Mouse (Mus musculus): Measurements from ENCODE around the gene Nr2c1. TPM values are rescaled to one million over a fixed set of nuclear protein-coding genes. Genes with fewer than 3 reads are reported as not detected.

The Nr2c1 gene
- polyA plus RNA-seq, 1 experiment from 2014 or later: 12.7 TPM

Other genes with a start within 250 kb of the Nr2c1 start
- 19.9 and 25.9 TPM in 2 replicates for gene Vezt, start 112.2 kb upstream of the Nr2c1 start, polyA plus RNA-seq (2016; fragmentation: Nextera tagmentation; extraction: Ambion mirVana)
- gene Fgd6, start 112.0 kb upstream of the Nr2c1 start, polyA plus RNA-seq (2016; fragmentation: Nextera tagmentation; extraction: Ambion mirVana): 4.0 and 4.5 TPM in 2 replicates
- gene Ndufa12, start 50.7 kb downstream of the Nr2c1 start, polyA plus RNA-seq (2016; fragmentation: Nextera tagmentation; extraction: Ambion mirVana): 495 and 559 TPM in 2 replicates
- not detected in 2 replicates for gene Gm4792, start 150.7 kb downstream of the Nr2c1 start, polyA plus RNA-seq (2016; fragmentation: Nextera tagmentation; extraction: Ambion mirVana)
- gene Tmcc3, start 163.9 kb downstream of the Nr2c1 start, polyA plus RNA-seq (2016; fragmentation: Nextera tagmentation; extraction: Ambion mirVana): 3.9 and 5.7 TPM in 2 replicates

Data from limb, embryonic 10.5 days (tissue).